Mouse (Mus musculus): Measurements from ENCODE around the gene Ano8. TPM values are rescaled to one million over a fixed set of nuclear protein-coding genes. Genes with fewer than 3 reads are reported as not detected.
"Not testable (repeated sequence)": the region's sequence is repeated elsewhere in the genome, so short reads cannot be mapped to it uniquely, and the experiment has no call there.

The Ano8 gene
- polyA plus RNA-seq (2015; fragmentation: Nextera tagmentation; extraction: Ambion mirVana) = 7.7 and 8.6 TPM in 2 replicates

GRCm38 (mm10) chr8:71485142-71486135, at the start of gene Ano8:
Ano8 (minus strand) TSS chr8:71485963.
- peak within 1 kb of the TSS; percentile 87 for H3K27ac ChIP-seq (replicated peaks)
- peak; percentile 79 for ATAC-seq (ENCODE audit: low FRiP score, low read depth)
- H3K4me3 ChIP-seq = peak within 1 kb of the TSS; percentile 91
- no peaks in the 10 kb centered on the region for H3K9me3 ChIP-seq
- 5% methylated on average over 52 of the region's 58 CpGs for WGBS
- H3K36me3 ChIP-seq = peaks cover 17% of the 10 kb centered on the region
- H3K4me2 ChIP-seq = peak within 1 kb of the TSS; percentile 75
- H3K27me3 ChIP-seq = no peaks in the 10 kb centered on the region
- H3K4me1 ChIP-seq (replicated peaks) = peaks cover 58% of the 10 kb centered on the region
- H3K9ac ChIP-seq = peak within 1 kb of the TSS; percentile 97

GRCm38 (mm10) chr8:71534263-71534810, 48.6 kb upstream of the Ano8 start:
- H3K36me3 ChIP-seq = no peaks in the 10 kb centered on the region
- H3K4me3 ChIP-seq = no peak overlapping the region
- no peak overlapping the region for H3K27ac ChIP-seq (replicated peaks)
- H3K9ac ChIP-seq = no peak overlapping the region
- 41% methylated on average over 3 of the region's 3 CpGs for WGBS
- no peaks in the 10 kb centered on the region for H3K9me3 ChIP-seq
- peaks cover 18% of the 10 kb centered on the region for H3K27me3 ChIP-seq
- 0 out of 2 replicates have a peak, but pooled peaks have one; percentile 20 for ATAC-seq (ENCODE audit: low FRiP score, low read depth)
- H3K4me1 ChIP-seq (replicated peaks) = peaks cover 8% of the 10 kb centered on the region
- no peak overlapping the region for H3K4me2 ChIP-seq

GRCm38 (mm10) chr8:71530735-71531467, 45.1 kb upstream of the Ano8 start:
- not testable (repeated sequence) for H3K27ac ChIP-seq (replicated peaks); H3K9me3 ChIP-seq; ATAC-seq (ENCODE audit: low FRiP score, low read depth); H3K9ac ChIP-seq; H3K4me3 ChIP-seq; H3K36me3 ChIP-seq; H3K4me1 ChIP-seq (replicated peaks); H3K4me2 ChIP-seq
- H3K27me3 ChIP-seq = peaks cover 17% of the 10 kb centered on the region
- WGBS = 72% methylated on average over 7 of the region's 12 CpGs

GRCm38 (mm10) chr8:71528362-71529073, 42.8 kb upstream of the Ano8 start:
- ATAC-seq (ENCODE audit: low FRiP score, low read depth) = no peak
- WGBS = 88% methylated on average over 11 of the region's 11 CpGs
- Histone ChIP-seq H3K4me2 (no peak overlapping the region), H3K27ac (replicated peaks) (peak overlapping the region; percentile 45; the same call in 1 of the 2 replicates), H3K9ac (no peak overlapping the region), H3K36me3 (no peaks in the 10 kb centered on the region), H3K9me3 (no peaks in the 10 kb centered on the region), H3K4me3 (no peak overlapping the region), H3K4me1 (replicated peaks) (peaks cover 6% of the 10 kb centered on the region), H3K27me3 (peaks cover 32% of the 10 kb centered on the region)

- no peak for ATAC-seq (ENCODE audit: low FRiP score, low read depth)
- Histone ChIP-seq H3K9me3 (no peaks in the 10 kb centered on the region), H3K27me3 (peaks cover 37% of the 10 kb centered on the region), H3K4me2 (no peak overlapping the region), H3K36me3 (no peaks in the 10 kb centered on the region), H3K9ac (no peak overlapping the region), H3K4me3 (no peak overlapping the region), H3K4me1 (replicated peaks) (peaks cover 6% of the 10 kb centered on the region), H3K27ac (replicated peaks) (no peak overlapping the region)
- 43% methylated on average over 3 of the region's 3 CpGs for WGBS
These were observed 41.6 kb upstream of the Ano8 start for GRCm38 (mm10) chr8:71527162-71527870.

GRCm38 (mm10) chr8:71526272-71526671, 40.5 kb upstream of the Ano8 start:
- Histone ChIP-seq H3K4me1 (replicated peaks) (peaks cover 6% of the 10 kb centered on the region), H3K4me3 (no peak overlapping the region), H3K9ac (no peak overlapping the region), H3K27me3 (peaks cover 37% of the 10 kb centered on the region), H3K36me3 (no peaks in the 10 kb centered on the region), H3K4me2 (no peak overlapping the region), H3K27ac (replicated peaks) (no peak overlapping the region), H3K9me3 (no peaks in the 10 kb centered on the region)
- no peak for ATAC-seq (ENCODE audit: low FRiP score, low read depth)
- 7% methylated on average over 6 of the region's 6 CpGs for WGBS

GRCm38 (mm10) chr8:71525226-71526050, 39.7 kb upstream of the Ano8 start, which contains the start of gene Ccdc194:
Ccdc194 (minus strand) TSS chr8:71525711.
- Histone ChIP-seq H3K9ac (0 out of 2 replicates have a peak within 1 kb of the TSS, but pooled peaks have one; percentile 10), H3K27me3 (peaks cover 37% of the 10 kb centered on the region), H3K4me1 (replicated peaks) (peaks cover 6% of the 10 kb centered on the region), H3K9me3 (no peaks in the 10 kb centered on the region), H3K36me3 (no peaks in the 10 kb centered on the region), H3K27ac (replicated peaks) (no peak within 1 kb of the TSS), H3K4me2 (peak within 1 kb of the TSS; percentile 15; the same call in 1 of the 2 replicates), H3K4me3 (no peak within 1 kb of the TSS)
- 8% methylated on average over 45 of the region's 46 CpGs for WGBS
- ATAC-seq (ENCODE audit: low FRiP score, low read depth) = no peak

- H3K4me1 ChIP-seq (replicated peaks) = peaks cover 8% of the 10 kb centered on the region
- WGBS = 5% methylated on average over 17 of the region's 17 CpGs
- H3K4me2 ChIP-seq = no peak overlapping the region; the same call in 1 of the 2 replicates
- H3K9ac ChIP-seq = no peak overlapping the region
- no peak overlapping the region for H3K4me3 ChIP-seq
- H3K27me3 ChIP-seq = peaks cover 31% of the 10 kb centered on the region
- H3K9me3 ChIP-seq = no peaks in the 10 kb centered on the region
- ATAC-seq (ENCODE audit: low FRiP score, low read depth) = peak; percentile 90
- no peaks in the 10 kb centered on the region for H3K36me3 ChIP-seq
- H3K27ac ChIP-seq (replicated peaks) = no peak overlapping the region
These were observed 35.9 kb upstream of the Ano8 start for GRCm38 (mm10) chr8:71521634-71522033.

- 44% methylated on average over 10 of the region's 10 CpGs for WGBS
- peaks cover 10% of the 10 kb centered on the region for H3K27me3 ChIP-seq
- not testable (repeated sequence) for H3K4me2 ChIP-seq; H3K4me3 ChIP-seq; H3K36me3 ChIP-seq; H3K27ac ChIP-seq (replicated peaks); H3K9ac ChIP-seq; H3K9me3 ChIP-seq; H3K4me1 ChIP-seq (replicated peaks); ATAC-seq (ENCODE audit: low FRiP score, low read depth)
These were observed 33.5 kb upstream of the Ano8 start for GRCm38 (mm10) chr8:71519037-71519825.

GRCm38 (mm10) chr8:71516786-71517185, 31.0 kb upstream of the Ano8 start:
- Histone ChIP-seq H3K27me3 (no peaks in the 10 kb centered on the region), H3K4me1 (replicated peaks) (0 out of 2 replicates have a peak, but pooled peaks cover 3% of the 10 kb centered on the region), H3K9me3 (no peaks in the 10 kb centered on the region), H3K27ac (replicated peaks) (no peak overlapping the region), H3K4me2 (no peak overlapping the region), H3K4me3 (no peak overlapping the region), H3K9ac (no peak overlapping the region), H3K36me3 (no peaks in the 10 kb centered on the region)
- ATAC-seq (ENCODE audit: low FRiP score, low read depth) = no peak
- WGBS = 7% methylated on average over 6 of the region's 6 CpGs
